Mouse (Mus musculus): ENCODE data around the gene Prkn. TPM values are rescaled to one million over a fixed set of nuclear protein-coding genes. Genes with fewer than 3 reads are reported as not detected.

The Prkn gene
- total and polyA plus RNA-seq, 2 experiments: 2.5 to 8.9 TPM

GRCm38 (mm10) chr17:11844436-11844835, 1004.3 kb downstream of the Prkn start:
- H3K79me2 ChIP-seq (ENCODE audit: control insufficient read depth, insufficient read depth, low read length): no peaks in the 10 kb centered on the region
- H3K4me1 ChIP-seq (ENCODE audit: control insufficient read depth, insufficient read depth, low read length): no peaks in the 10 kb centered on the region
- no peak overlapping the region for H3K4me3 ChIP-seq (ENCODE audit: insufficient read depth, low read depth, low read length)
- no peaks in the 10 kb centered on the region for H3K27me3 ChIP-seq (ENCODE audit: control insufficient read depth, insufficient read depth, low read length)
- no peaks in the 10 kb centered on the region for H3K36me3 ChIP-seq (ENCODE audit: control insufficient read depth, insufficient read depth, low read length)
- no peak for DNase-seq (ENCODE audit: extremely low read depth, low read depth, low spot score)
- no peak overlapping the region for H3K27ac ChIP-seq (replicated peaks; ENCODE audit: insufficient read depth, low read depth, low read length)
- 89% methylated on average over 4 of the region's 4 CpGs for WGBS
- H3K9ac ChIP-seq (ENCODE audit: low read depth, low read length): no peak overlapping the region
- no peak for TF ChIP-seq POLR2A (IDR thresholded peaks at IDR 0.05; ENCODE audit: extremely low read depth, insufficient read depth, low read length)
- no peak for TF ChIP-seq CTCF (IDR thresholded peaks at IDR 0.05; ENCODE audit: low read depth, low read length)

GRCm38 (mm10) chr17:11844989-11845388, 1004.8 kb downstream of the Prkn start:
- H3K27ac ChIP-seq (replicated peaks; ENCODE audit: insufficient read depth, low read depth, low read length): no peak overlapping the region
- WGBS: 77% methylated on average over 3 of the region's 3 CpGs
- no peak overlapping the region for H3K9ac ChIP-seq (ENCODE audit: low read depth, low read length)
- DNase-seq (ENCODE audit: extremely low read depth, low read depth, low spot score): no peak
- H3K79me2 ChIP-seq (ENCODE audit: control insufficient read depth, insufficient read depth, low read length): no peaks in the 10 kb centered on the region
- no peaks in the 10 kb centered on the region for H3K36me3 ChIP-seq (ENCODE audit: control insufficient read depth, insufficient read depth, low read length)
- TF ChIP-seq POLR2A (IDR thresholded peaks at IDR 0.05; ENCODE audit: extremely low read depth, insufficient read depth, low read length) (no peak), CTCF (IDR thresholded peaks at IDR 0.05; ENCODE audit: low read depth, low read length) (no peak)
- no peak overlapping the region for H3K4me3 ChIP-seq (ENCODE audit: insufficient read depth, low read depth, low read length)
- H3K27me3 ChIP-seq (ENCODE audit: control insufficient read depth, insufficient read depth, low read length): no peaks in the 10 kb centered on the region
- no peaks in the 10 kb centered on the region for H3K4me1 ChIP-seq (ENCODE audit: control insufficient read depth, insufficient read depth, low read length)

- Histone ChIP-seq H3K4me3 (ENCODE audit: insufficient read depth, low read depth, low read length) (no peak overlapping the region), H3K79me2 (ENCODE audit: control insufficient read depth, insufficient read depth, low read length) (no peaks in the 10 kb centered on the region), H3K36me3 (ENCODE audit: control insufficient read depth, insufficient read depth, low read length) (no peaks in the 10 kb centered on the region), H3K9ac (ENCODE audit: low read depth, low read length) (no peak overlapping the region), H3K27me3 (ENCODE audit: control insufficient read depth, insufficient read depth, low read length) (no peaks in the 10 kb centered on the region), H3K4me1 (ENCODE audit: control insufficient read depth, insufficient read depth, low read length) (no peaks in the 10 kb centered on the region), H3K27ac (replicated peaks; ENCODE audit: insufficient read depth, low read depth, low read length) (no peak overlapping the region)
- 53% methylated on average over 2 of the region's 2 CpGs for WGBS
- no peak for DNase-seq (ENCODE audit: extremely low read depth, low read depth, low spot score)
- TF ChIP-seq POLR2A (IDR thresholded peaks at IDR 0.05; ENCODE audit: extremely low read depth, insufficient read depth, low read length) (no peak), CTCF (IDR thresholded peaks at IDR 0.05; ENCODE audit: low read depth, low read length) (no peak)
These were observed 1005.3 kb downstream of the Prkn start for GRCm38 (mm10) chr17:11845506-11845905.

- 76% methylated on average over 10 of the region's 10 CpGs for WGBS
- Histone ChIP-seq H3K9ac (ENCODE audit: low read depth, low read length) (no peak overlapping the region), H3K79me2 (ENCODE audit: control insufficient read depth, insufficient read depth, low read length) (no peaks in the 10 kb centered on the region), H3K36me3 (ENCODE audit: control insufficient read depth, insufficient read depth, low read length) (no peaks in the 10 kb centered on the region), H3K27ac (replicated peaks; ENCODE audit: insufficient read depth, low read depth, low read length) (no peak overlapping the region), H3K27me3 (ENCODE audit: control insufficient read depth, insufficient read depth, low read length) (no peaks in the 10 kb centered on the region), H3K4me1 (ENCODE audit: control insufficient read depth, insufficient read depth, low read length) (no peaks in the 10 kb centered on the region), H3K4me3 (ENCODE audit: insufficient read depth, low read depth, low read length) (no peak overlapping the region)
- TF ChIP-seq CTCF (IDR thresholded peaks at IDR 0.05; ENCODE audit: low read depth, low read length) (no peak), POLR2A (IDR thresholded peaks at IDR 0.05; ENCODE audit: extremely low read depth, insufficient read depth, low read length) (no peak)
- no peak for DNase-seq (ENCODE audit: extremely low read depth, low read depth, low spot score)
These were observed 1014.4 kb downstream of the Prkn start for GRCm38 (mm10) chr17:11854571-11854970.

GRCm38 (mm10) chr17:11858772-11859405, 1018.7 kb downstream of the Prkn start:
- no peak overlapping the region for H3K27ac ChIP-seq (replicated peaks; ENCODE audit: insufficient read depth, low read depth, low read length)
- no peaks in the 10 kb centered on the region for H3K79me2 ChIP-seq (ENCODE audit: control insufficient read depth, insufficient read depth, low read length)
- H3K4me1 ChIP-seq (ENCODE audit: control insufficient read depth, insufficient read depth, low read length): no peaks in the 10 kb centered on the region
- no peaks in the 10 kb centered on the region for H3K36me3 ChIP-seq (ENCODE audit: control insufficient read depth, insufficient read depth, low read length)
- H3K4me3 ChIP-seq (ENCODE audit: insufficient read depth, low read depth, low read length): no peak overlapping the region
- H3K27me3 ChIP-seq (ENCODE audit: control insufficient read depth, insufficient read depth, low read length): no peaks in the 10 kb centered on the region
- H3K9ac ChIP-seq (ENCODE audit: low read depth, low read length): no peak overlapping the region
- TF ChIP-seq CTCF (IDR thresholded peaks at IDR 0.05; ENCODE audit: low read depth, low read length) (no peak), POLR2A (IDR thresholded peaks at IDR 0.05; ENCODE audit: extremely low read depth, insufficient read depth, low read length) (no peak)
- 71% methylated on average over 7 of the region's 7 CpGs for WGBS
- no peak for DNase-seq (ENCODE audit: extremely low read depth, low read depth, low spot score)

- Histone ChIP-seq H3K36me3 (ENCODE audit: control insufficient read depth, insufficient read depth, low read length) (no peaks in the 10 kb centered on the region), H3K4me3 (ENCODE audit: insufficient read depth, low read depth, low read length) (no peak overlapping the region), H3K9ac (ENCODE audit: low read depth, low read length) (no peak overlapping the region), H3K27me3 (ENCODE audit: control insufficient read depth, insufficient read depth, low read length) (no peaks in the 10 kb centered on the region), H3K79me2 (ENCODE audit: control insufficient read depth, insufficient read depth, low read length) (no peaks in the 10 kb centered on the region), H3K4me1 (ENCODE audit: control insufficient read depth, insufficient read depth, low read length) (no peaks in the 10 kb centered on the region), H3K27ac (replicated peaks; ENCODE audit: insufficient read depth, low read depth, low read length) (no peak overlapping the region)
- WGBS: 87% methylated on average over 6 of the region's 6 CpGs
- no peak for TF ChIP-seq POLR2A (IDR thresholded peaks at IDR 0.05; ENCODE audit: extremely low read depth, insufficient read depth, low read length)
- TF ChIP-seq CTCF (IDR thresholded peaks at IDR 0.05; ENCODE audit: low read depth, low read length): no peak
- DNase-seq (ENCODE audit: extremely low read depth, low read depth, low spot score): no peak
These were observed 1021.0 kb downstream of the Prkn start for GRCm38 (mm10) chr17:11861178-11861577.

Data from liver, adult 2 months (tissue).